Mouse (Mus musculus) MN1 (cell line): ENCODE data around the gene Gm5136.

Source experiments
- DNase-seq: peaks from one replicate; pipeline ENCODE4 v3.0.0-alpha.2; 2016; ENCODE audit warnings: low spot score

Gm5136 gene

DNA sequence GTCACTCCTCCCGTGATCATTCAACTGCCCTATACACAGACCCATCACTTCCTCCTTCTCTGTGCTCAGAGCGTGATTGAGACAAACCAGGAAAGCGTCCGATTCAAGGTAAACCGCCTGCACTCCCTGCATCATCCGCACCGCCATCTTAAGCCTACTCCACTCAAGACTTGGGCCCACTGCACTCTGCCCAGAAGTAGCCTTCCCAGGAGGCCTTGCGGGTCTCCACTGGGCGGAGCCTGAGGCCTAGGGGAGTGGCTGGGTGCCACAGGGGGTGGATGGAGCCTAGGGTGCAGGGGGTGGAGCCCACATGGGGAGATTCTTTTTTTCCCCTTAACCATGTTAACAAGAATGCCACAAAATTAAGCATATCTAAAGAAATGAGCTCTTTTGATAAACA is at the start of gene Gm5136:
Gene Gm5136 (minus strand): TSS at position 215 of the 400 bp plus-strand sequence.
- DNase-seq, result no peak

DNA sequence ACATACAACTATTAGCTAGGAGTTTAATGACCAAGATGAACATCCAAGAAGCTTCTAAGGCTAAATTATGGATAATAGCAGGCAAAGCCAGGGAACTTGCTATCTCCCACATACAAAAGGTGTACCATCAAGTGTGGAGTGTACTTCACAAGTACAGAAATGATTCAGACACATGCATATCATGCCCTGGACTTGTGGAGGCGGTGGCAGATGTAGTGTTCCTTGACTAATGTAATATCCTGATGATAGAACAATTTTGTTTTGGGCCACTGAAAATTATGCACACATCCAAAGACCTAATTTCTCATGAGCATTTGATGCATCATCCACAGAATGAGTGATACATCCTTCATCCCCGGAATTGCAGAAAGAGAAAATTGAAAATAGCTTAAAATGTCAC is 43.8 kb upstream of the Gm5136 start:
- DNase-seq, result no peak

DNA sequence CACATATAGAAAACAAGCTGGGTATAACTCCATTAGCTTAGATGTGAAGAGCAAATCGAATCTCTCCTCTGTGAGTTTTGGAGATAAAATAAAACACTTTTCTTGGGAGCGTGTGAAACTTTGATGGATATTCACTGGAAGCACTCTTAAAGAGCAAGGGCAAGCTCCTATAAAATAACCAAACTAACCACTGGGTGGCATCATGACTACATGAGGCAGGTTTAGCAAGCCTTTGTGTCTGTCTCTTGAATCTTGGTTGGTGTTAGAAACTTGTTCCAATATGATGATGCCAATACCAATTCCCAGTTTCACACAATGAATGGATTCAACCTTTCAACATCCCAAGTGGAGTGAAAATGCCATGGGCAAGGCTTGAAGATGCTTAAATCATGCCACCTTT is 34.0 kb upstream of the Gm5136 start:
- DNase-seq, result peak; percentile 67

DNA sequence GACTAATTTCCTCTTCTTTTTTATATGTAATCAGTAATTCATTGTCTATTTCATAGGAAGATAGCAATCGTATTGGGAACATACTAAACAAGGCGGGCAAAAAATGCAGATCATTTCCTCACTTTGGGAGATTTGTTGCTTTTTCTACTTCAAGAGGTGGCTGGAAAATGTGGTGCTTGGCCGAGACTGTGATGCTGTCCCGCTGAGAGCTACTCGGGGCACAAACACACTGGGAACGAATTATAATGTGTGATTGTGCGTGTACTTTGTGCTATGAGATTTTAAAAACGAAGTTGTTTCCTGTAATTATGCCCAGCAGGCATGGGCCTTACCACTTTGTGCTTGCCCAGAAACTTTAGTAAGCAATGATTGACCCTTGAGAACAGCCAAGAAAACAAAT is 29.0 kb upstream of the Gm5136 start:
- no peak for DNase-seq

DNA sequence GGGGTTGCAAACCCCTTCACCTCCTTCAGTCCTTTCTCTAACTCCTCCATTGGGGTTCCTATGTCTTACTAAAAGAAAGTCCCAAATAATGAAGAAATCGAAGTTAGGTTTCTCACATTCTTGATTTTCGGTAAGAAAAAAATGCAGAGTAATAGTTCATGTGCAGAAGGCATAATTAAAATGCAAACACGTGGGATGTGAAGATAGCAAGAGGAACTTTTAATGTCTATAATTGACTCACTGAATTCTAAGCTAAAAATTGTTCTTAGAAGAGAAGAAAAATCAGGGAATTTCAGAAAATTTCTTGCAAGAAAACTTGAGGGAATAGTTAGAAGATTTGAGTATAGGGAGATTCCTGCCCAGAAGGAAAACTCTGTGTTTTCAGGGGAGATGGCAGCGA is 26.4 kb upstream of the Gm5136 start:
- DNase-seq, result no peak

DNA sequence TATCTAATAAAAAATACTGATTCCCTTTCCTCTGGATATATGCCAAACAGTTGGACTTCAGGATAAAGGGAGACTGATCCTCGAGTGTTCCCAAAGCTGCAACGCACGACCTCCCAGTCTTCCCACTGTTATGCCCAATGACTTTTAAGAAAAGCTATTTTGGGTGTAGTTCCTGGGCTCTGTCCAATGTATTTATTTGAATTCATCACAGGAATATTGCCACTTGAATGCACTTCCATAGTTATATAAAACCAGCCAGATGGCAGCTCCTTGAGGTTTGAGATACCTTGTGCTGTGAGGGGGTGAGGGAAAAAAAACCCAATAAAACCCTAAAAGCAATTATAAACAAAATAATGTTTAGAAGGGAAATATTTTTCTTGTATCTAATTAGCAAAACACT is 24.9 kb upstream of the Gm5136 start:
- no peak for DNase-seq

DNA sequence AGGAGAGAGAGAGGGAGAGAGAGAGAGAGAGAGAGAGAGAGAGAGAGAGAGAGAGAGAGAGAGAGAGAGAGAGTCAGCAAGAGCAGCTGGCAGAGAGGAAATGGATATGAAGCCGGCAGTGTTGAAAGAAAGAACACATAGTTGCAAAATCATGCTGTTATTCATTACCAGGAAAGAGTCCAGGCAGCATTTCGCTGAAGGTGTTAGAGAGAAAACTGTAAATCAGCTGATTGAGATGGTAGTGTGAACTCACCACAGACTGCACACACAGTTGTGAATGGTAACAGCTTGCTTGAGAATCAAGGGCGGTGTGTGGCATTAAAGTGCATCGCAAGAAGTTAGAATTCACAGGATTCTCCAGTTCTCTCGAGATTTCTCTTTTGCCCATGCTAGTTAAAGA is 10.6 kb upstream of the Gm5136 start:
- DNase-seq, result no peak

DNA sequence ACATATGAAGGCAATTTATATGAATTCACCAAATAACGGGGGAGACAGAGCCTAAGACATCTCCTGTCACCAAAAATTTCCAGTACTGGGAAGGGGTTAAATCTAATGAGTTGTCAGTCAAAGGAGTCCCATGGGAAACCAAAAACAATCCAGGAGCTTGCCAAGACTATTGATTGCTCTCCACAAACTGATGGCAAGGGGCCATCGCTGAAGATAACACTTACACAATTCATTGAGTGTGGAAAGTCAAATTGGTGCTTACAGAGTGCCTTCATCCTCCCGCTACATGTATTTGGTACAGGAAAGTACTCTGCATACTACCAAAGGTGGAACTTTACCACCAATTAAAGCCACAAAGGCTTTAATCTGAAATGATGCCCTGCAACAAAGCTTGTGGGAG is 5.7 kb upstream of the Gm5136 start:
- no peak for DNase-seq

DNA sequence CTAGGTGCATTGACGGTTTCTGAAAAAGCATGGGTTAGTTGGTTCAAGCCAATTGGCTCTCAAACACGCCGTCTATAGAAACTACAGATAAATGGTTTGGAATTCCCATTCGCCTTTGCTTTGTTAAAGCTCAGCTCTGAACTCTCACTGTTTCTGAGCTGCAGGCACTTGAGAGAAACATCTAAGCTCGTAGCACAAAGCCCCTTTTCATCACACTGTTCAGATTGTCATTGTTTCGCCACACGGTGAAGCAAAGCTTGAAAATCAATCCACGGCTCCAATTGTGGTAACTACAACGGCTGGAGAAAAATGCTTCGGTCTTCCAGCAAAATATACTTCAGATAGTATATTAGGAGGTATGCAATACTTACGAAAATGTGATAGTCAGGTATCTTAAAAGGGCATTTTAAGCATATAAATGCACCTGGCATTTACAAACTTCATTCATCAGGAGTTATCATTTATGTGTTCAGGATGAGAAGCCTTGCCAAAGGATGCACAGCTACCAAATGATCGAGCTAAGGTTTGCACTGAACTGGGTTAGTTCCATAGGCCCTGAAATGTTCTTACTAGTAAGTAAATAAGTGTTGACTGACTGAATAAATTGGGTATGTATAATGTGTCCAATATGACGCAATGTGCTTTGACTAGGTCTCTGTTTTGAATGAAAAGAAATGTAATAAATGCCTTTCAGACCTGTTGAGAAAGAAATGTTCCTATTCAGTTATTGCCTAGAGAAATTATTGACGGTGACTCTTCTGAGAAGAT is 1.6 kb upstream of the Gm5136 start:
- no peak for DNase-seq

DNA sequence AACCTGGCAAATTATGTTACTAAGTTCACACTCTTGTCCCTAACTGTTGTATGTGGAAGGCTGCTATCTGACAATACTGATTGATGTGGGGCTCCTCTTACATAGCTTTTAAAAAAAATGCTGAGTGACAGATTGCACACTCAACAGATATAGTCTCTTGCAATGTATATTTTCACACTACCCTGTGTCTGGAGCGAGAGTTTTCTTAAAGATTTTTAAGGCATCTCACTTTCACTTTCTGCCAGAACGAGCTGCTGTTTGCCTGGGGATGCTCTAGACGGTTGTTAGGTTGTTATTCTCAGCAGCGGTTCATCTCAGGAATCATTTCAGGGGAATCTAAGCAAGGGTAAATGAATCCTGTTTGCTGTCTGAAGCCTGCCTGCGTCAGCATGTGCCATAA is 2.9 kb downstream of the Gm5136 start:
- no peak for DNase-seq

DNA sequence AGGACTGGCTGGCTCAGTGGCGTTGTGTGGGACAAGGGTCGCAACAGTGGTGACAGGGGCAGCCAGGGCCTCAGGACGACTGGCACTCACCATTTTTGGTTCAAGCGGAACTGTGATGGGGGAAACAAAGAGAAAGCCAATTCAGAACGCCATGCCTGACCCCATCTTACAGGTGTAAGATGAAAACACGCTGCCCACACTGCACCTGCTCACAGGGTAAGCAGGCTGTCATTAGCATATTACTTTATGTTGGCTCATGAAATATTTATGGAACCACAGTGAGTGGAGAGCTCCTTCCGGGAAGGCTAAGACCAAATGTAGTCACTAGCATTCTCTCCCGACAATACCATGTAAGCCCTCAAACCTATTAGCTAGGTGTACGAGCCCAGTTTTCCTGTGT is 9.0 kb downstream of the Gm5136 start:
- DNase-seq, result no peak

DNA sequence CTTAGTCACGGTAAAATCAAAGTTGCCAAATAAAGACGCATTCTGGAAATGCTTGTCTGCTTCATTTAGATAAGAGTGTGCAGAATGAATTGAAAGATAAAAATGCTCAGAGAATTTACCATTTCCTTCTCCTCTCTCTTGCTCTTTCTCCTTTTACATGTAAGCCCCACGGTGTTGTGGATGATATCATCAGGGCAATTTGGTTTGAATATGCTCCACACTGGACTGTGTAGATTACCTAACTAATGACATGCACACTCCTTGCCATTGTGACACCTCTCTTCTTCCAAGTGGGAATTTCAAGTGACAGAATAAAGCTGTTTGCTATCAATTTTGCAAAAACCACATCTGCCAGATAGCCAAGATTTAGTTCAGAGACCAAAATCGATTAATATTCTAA is 13.3 kb downstream of the Gm5136 start:
- DNase-seq, result no peak

DNA sequence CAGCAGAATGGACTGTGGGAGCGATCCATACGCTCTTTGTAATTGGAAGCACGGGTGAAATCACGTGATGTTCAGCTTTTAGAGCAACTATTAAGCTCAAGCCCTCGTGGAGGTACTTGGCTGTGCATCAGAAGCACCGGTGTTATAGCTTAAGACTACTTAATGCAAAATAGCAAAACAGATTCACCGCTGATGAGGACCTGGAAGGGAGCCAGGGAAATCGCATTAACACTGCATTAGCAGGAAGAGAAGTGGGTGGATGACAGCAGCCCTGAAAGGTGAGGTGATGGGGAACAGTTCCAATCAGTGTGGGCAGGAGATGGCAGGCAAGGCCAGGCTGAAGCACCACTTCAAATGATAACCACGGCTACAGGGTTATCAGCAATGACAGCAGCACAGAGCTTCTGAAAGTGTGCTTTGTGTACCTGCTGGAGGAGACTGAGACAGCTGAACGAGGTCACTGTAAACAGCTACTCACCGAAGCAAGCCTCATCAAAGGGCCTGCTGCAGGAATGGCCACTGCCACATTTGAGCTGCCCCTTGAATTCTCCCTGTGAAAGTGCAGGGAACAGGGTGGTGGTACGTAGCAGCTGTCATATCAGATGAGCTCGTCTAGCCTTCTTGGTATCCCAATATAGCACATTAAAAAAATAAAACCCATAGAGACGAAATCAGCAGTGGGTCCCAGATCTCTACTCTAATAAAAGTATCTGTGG is 20.1 kb downstream of the Gm5136 start:
- peak; percentile 72 for DNase-seq

DNA sequence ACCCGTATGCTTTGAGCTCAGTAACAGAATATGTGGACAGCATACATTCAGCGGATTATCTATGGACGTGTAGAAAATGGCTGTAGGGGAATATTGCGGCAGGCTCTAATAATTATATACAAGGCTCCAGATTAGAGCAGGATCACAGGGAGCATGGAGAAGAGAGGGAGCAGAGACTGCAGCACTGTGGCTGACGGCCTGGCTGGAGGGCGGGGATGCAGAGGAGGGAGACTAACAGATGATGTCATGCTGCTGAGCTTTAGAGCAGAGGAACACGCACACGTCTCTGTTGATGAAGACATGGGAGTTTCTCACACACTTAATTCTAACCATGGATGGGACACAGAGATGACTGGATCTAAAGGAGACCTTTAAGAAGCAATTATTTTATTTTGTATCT is 22.9 kb downstream of the Gm5136 start:
- DNase-seq, result no peak

DNA sequence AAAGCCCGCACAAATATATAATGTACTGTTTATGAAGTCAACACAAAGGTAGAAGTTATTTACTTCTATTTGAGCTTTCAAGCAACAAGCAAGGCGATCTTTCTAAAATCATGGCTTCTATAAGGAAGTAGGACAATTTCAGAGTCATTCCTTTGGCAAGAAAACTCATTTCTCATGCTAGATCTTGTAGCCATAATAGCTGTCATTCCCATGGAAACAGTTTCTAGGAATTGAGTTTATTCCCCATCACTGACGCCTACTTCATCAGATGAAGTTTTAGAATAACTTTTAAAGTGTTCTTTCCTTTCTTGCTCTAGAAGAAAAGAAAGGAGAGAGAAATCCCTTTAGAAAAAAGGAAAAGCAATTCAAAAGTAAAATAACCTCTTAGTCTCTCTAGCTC is 31.0 kb downstream of the Gm5136 start:
- no peak for DNase-seq

DNA sequence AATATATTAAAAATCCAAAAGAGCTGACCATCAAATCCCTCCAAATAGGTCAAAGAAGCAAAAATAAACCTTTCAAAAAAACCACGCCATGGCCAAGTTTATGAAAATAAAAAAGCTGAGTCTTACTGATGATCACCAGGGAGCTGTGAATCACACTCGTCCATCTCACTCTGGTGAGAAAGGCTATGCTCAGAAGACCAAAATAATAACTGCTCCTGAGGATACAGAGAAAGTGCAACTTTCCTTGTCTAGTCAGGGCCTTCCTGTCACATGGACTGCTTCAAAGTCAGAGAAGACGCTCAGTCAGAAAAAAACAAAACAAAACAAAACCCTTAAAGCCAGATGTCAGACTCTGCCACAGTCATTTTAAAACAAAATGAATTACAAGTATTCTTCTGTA is 39.7 kb downstream of the Gm5136 start:
- DNase-seq, result no peak

DNA sequence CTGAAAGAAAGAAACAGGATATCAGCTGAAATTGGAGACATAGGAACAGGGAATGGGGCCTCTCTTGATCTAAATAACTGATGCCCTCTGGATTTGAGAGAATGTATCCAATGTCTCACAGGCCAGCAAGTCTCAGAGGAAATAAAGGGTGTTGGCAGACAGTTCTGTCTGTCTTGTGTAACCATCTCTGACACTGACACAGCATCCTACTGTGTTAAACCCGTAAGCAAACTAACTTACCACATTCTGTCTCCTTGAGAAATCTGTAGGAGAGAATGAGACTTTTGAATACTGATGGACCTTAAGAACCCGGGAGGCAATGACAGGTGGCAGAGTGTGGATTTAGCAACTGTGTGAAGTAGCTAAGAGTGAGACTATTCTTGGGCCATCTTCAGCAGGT is 41.7 kb downstream of the Gm5136 start:
- DNase-seq, result no peak

DNA sequence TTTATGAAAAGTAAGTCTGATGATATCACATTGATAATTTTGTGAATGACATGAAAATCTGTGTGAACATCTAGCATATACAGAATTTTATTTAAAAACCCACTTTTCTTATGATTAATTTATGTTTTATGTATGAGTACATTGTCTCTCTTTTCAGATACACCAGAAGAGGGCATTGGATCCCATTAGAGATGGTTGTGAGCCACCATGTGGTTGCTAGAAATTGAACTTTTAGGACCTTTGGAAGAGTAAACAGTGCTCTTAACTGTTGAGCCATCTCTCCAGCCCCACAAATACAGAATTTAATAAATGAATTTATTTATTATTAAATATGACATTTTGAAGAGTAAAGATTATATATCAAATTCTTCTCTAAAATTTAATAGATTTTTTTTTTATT is 42.3 kb downstream of the Gm5136 start:
- DNase-seq, result no peak

DNA sequence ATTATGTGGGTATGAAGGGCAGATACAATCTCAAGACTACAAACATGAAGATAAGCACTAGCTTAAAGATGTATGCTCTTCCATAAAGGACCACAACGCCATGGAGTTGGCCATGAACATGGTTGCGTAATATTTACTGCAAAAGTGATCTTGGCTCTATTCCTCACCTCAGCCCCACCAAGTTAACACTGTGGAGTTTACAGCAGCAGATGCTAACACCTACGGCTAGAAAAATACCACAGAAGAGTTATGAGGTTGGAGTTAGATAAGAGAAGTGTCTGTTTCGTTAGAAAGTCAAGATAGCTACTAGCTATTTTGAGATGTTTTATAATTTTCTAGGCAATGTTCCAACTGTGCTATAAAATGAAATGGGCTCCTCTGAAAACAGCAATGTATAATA is 43.1 kb downstream of the Gm5136 start:
- DNase-seq, result no peak

DNA sequence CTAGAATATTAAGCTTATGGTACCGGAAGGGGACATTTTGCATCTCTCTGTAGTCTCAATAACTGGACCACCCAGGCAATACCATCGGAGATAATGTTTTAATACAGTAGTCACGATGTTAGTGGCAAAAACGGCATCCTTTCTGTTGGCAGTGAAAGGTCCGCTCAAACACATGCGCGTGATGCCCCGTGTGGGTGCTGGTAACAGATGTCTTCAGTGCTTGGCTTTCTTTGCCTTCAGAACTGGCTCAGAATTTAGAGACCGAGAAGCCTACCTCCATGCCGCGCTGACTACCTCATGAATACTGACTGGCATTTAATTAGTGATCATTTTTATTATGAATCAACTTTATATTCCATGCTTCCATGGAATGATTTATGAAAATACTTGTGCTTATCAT is 44.9 kb downstream of the Gm5136 start:
- DNase-seq, result no peak

DNA sequence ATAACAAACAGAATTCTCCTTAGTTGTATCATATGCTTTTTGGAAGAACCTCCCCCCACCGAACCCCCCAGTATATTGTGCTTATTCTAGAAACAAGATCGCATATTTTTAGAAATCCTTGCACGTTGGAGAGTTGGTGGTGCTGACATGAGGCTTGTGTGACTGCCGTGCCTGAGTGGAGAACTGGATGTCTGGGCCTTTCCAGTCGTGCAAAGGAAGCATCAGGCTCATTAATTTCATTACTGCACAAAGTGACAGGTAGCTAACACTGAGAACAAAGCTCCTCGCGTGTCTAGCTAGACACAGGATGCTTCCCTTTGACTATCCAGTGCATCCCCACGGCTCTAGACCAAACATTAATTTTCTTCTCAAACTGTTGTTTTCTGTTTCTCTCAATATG is 47.1 kb downstream of the Gm5136 start:
- no peak for DNase-seq

DNA sequence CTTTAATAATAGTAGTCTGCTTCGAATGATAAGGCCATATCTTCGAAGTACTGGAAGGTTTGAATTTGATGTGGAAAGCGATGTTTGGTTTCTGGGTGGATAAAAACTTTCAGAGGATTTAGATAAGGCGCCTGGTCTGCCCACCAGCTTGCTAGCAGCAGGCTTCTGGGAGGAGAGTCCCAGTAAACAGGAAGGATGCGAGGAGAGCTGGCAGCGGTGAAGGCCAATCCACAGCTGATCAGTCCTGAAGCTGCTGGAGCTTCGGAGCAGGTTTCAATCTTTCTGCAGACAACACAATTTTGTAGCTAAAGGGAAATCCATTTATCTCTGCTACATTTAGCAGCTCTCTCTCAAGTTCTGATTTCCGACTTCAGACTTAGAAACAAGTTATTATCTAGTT is 47.9 kb downstream of the Gm5136 start:
- DNase-seq, result no peak

DNA sequence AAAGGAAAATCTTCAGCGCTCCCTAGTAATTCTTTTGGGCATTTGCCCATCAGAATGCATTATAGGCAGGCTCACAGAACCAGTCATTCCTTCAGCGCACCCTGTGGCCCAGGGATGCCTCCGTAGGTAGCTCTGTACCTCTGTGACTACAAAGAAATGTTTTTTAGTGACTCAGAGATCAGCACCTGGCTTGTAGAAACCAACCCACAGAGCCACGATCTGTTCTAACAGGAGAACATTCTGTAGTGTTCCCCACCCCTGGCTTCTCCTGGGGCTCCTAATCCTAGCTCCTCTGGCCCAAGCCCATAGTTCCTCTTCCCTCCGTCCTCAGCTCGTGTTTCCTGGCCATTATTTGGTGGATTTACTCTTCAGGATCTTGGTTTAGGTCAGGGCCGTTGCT is 50.8 kb downstream of the Gm5136 start:
- DNase-seq, result no peak
